Mouse (Mus musculus) liver, embryonic 14.5 days (tissue): Measurements from ENCODE around the gene Rin1. TPM values are rescaled to one million over a fixed set of nuclear protein-coding genes. Genes with fewer than 3 reads are reported as not detected.
"Not testable (repeated sequence)": the region's sequence is repeated elsewhere in the genome, so short reads cannot be mapped to it uniquely, and the experiment has no call there.

Experiments
- ATAC-seq: fragments of 200-750 bp; cut with Nextera tagmentation; 2 replicates; pipeline ENCODE4 v1.8.0; 2017; ENCODE audit warnings: moderate number of reproducible peaks, mild to moderate bottlenecking, moderate library complexity; ENCODE audit not compliant: insufficient read depth
- DNase-seq, 3 experiments: peaks; one replicate each; pipeline ENCODE4 v3.0.0-alpha.2; 2012 to 2013; ENCODE audit warnings: low read depth in 3 of 3, low spot score in 3 of 3
- H3K27ac ChIP-seq: fragments of 300-500 bp; sonication (generic); 2 replicates; pipeline ENCODE4 v1.5.1; 2014; ENCODE audit warnings: moderate library complexity, mild to moderate bottlenecking, control low read depth, inconsistent platforms
- H3K27me3 ChIP-seq: fragments of 300-500 bp; sonication (generic); 2 replicates; pipeline ENCODE4 v1.6.1; 2014; ENCODE audit warnings: mild to moderate bottlenecking, low read length, moderate library complexity; ENCODE audit not compliant: control insufficient read depth, insufficient read depth
- H3K36me3 ChIP-seq: fragments of 300-500 bp; sonication (generic); replicated peaks from 2 replicates; pipeline ENCODE4 v1.6.1; 2014; ENCODE audit warnings: low read depth; ENCODE audit not compliant: control insufficient read depth, insufficient read depth
- H3K4me1 ChIP-seq, 2 experiments: fragments of 200-500 bp in 1 of 2; fragments of 300-500 bp in 1 of 2; sonication (generic) in 1 of 2; replicated peaks; 2 replicates each; pipeline ENCODE4 v1.6.1; 2012 to 2014; ENCODE audit warnings: antibody characterized with exemption in 1 of 2, inconsistent platforms in 1 of 2, low read length in 1 of 2; ENCODE audit not compliant: control insufficient read depth in 2 of 2, insufficient read depth in 2 of 2
- H3K4me2 ChIP-seq: fragments of 300-500 bp; sonication (generic); 2 replicates; pipeline ENCODE4 v1.6.1; 2014; ENCODE audit warnings: low read depth, mild to moderate bottlenecking, control low read depth, moderate library complexity
- H3K4me3 ChIP-seq, 2 experiments: fragments of 200-500 bp in 1 of 2; fragments of 300-500 bp in 1 of 2; sonication (generic) in 1 of 2; 2 replicates each; pipeline ENCODE4 v1.5.1; 2012 to 2014; ENCODE audit warnings: low read depth in 2 of 2, low read length in 2 of 2, mild to moderate bottlenecking in 2 of 2, control low read depth in 1 of 2, inconsistent platforms in 1 of 2, moderate library complexity in 1 of 2; ENCODE audit not compliant: insufficient read depth in 1 of 2
- H3K9ac ChIP-seq: fragments of 300-500 bp; sonication (generic); replicated peaks from 2 replicates; pipeline ENCODE4 v1.6.1; 2014; ENCODE audit warnings: mild to moderate bottlenecking, control low read depth, moderate library complexity
- H3K9me3 ChIP-seq: fragments of 300-500 bp; sonication (generic); 2 replicates; pipeline ENCODE4 v1.6.1; 2016; ENCODE audit warnings: low read length, mixed read lengths; ENCODE audit not compliant: control insufficient read depth
- CTCF ChIP-seq: IDR thresholded peaks from 2 replicates; pipeline ENCODE4 v1.5.1; 2016; ENCODE audit warnings: antibody characterized with exemption, low read depth, control low read depth
- EP300 ChIP-seq: IDR thresholded peaks from 2 replicates; pipeline ENCODE4 v1.6.1; 2016; ENCODE audit warnings: antibody characterized with exemption, low read depth
- WGBS: fragments of 180-500 bp; shearing (Covaris S2); extraction: QIAGEN DNeasy Blood & Tissue Kit; methylation state at CpG from one replicate; pipeline ENCODE4 v1.1.7; 2014; ENCODE audit not compliant: insufficient replicate concordance; 5-methylcytosine and 5-hydroxymethylcytosine counted together
- polyA plus RNA-seq, 2 experiments: library from polyadenylated mRNA; depleted of rRNA in 1 of 2; stranded (reverse) in 1 of 2; unstranded in 1 of 2; fragments of >200 nt; fragmentation: Nextera tagmentation in 1 of 2; extraction: Ambion mirVana in 1 of 2; gene quantifications; 2 replicates each; pipeline versions ENCODE4 v1.2.1 to v1.2.3; 2012 to 2014

Rin1 gene
- polyA plus RNA-seq (2012; rRNA removed) (0.42 and 0.54 TPM in 2 replicates), polyA plus RNA-seq (2014; fragmentation: Nextera tagmentation; extraction: Ambion mirVana) (0.13 and 0.28 TPM in 2 replicates)

DNA sequence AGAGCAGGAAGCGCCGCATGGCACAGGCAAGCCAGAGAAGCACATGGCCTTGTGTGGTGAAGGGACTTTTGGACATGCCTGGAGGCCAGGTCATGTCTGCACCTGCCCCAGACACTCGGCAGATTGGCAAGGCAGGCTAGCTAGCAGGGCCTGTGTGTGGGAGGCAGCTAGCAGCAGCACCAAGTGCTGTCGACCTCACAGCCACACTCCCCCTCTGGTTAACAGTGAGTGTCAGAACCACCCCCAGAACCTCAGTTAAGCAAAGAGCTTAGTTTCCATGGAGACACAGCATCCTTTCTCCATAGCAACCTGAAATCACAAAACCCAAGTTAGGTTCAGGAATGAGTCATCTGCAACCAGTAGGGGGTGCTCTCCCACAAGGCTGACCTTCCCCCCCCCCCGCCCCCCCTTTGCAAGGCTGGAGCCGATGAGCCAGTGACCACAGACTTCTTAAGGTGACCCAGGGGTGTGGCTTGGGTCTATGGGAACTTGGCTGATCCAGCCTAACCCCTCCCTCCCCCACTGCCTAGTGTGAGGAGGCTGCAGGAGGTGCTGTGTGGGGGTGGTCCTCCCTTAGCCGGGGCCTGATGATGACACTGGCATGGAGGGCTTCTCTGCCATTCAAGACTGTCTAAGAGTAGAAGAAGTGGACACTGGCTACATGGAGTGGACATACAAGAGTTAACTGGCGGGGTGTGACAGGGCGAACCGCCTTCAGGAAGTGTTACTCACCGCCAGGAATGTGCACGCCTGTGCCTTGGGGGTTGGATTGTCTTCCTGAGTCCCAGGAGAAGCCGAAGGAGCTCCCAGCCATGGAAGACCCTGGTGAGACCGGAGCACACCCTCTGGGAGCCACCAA lies at the start of gene Rin1:
Rin1 (plus strand) TSS at position 435 of the 859 bp plus-strand sequence.
- H3K9ac ChIP-seq = no peak within 1 kb of the TSS
- WGBS = 19% methylated on average over 14 of the region's 14 CpGs
- no peak within 1 kb of the TSS for H3K27ac ChIP-seq
- DNase-seq (no peak), ATAC-seq (no peak)
- H3K4me3 ChIP-seq = no peak within 1 kb of the TSS
- no peaks in the 10 kb centered on the region for H3K4me1 ChIP-seq
- TF ChIP-seq EP300 (no peak), CTCF (peak; percentile 56)
- H3K4me2 ChIP-seq = peak within 1 kb of the TSS; percentile 13; the same call in 1 of the 2 replicates
- no peaks in the 10 kb centered on the region for H3K9me3 ChIP-seq
- no peaks in the 10 kb centered on the region for H3K36me3 ChIP-seq
- H3K27me3 ChIP-seq = peaks cover 21% of the 10 kb centered on the region

DNA sequence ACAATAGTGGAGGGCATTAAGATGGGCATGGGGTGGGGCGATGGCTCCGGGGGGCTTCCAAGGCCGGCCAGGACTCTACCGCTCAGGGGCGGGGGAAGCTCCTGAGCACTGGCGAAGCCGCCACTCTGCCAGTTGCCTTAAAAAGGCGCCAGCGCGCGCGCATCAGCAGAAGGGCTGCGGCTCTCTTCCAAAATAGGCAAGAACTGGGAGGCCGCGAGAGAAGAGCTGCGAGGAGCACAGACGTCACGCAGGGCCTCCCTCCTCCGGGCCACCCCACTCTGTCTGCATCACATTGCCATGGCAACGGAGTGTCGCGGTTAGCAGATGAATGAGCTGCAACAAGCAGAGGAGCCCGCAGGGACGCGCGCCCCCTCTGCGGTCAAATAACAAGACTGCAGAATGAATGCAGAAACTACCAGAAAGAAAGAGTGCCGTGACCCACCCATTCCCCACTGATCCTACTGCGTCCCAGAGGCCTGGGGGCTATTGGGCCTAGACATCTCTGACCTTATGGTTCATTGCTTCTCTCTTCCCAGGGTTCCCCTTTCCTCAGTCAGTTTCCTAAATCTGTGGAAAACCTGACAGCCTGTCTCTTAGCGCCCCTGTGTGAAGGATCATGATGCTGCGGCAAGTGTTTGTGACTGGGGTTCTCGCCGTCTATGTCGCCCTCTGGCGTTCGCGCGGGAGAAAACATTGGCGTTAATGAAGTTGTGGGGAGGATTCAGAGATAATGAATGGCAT lies 48.4 kb upstream of the Rin1 start:
- TF ChIP-seq EP300 (no peak), CTCF (peak; percentile 88)
- no peak overlapping the region for H3K9ac ChIP-seq
- no peaks in the 10 kb centered on the region for H3K9me3 ChIP-seq
- no peak overlapping the region for H3K4me3 ChIP-seq
- H3K4me2 ChIP-seq = no peak overlapping the region
- H3K27ac ChIP-seq = no peak overlapping the region
- DNase-seq (peak in 2 of 3 experiments; percentile 32 to 37), ATAC-seq (no peak)
- no peaks in the 10 kb centered on the region; the same call in 1 of the 2 replicates for H3K27me3 ChIP-seq
- 3% methylated on average over 39 of the region's 39 CpGs for WGBS
- no peaks in the 10 kb centered on the region for H3K36me3 ChIP-seq
- no peaks in the 10 kb centered on the region for H3K4me1 ChIP-seq

DNA sequence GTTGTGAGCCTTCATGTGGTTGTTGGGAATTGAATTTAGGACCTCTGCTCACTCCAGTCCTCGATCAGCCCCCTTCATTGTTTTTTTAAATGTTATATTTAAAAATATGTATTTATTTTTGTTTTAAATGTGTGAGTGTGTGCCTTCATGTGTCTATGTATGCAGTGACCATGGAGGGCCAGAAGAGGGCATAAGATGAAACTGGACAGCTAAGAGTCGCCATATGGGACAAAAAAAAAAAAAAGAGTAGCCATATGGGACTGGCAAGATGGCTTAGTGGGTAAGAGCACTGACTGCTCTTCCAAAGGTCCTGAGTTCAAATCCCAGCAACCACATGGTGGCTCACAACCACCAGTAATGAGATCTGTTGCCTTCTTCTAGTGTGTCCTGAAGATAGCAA lies 46.6 kb upstream of the Rin1 start:
- 30% methylated on average over 2 of the region's 2 CpGs for WGBS
- not testable (repeated sequence) for H3K4me1 ChIP-seq, H3K9me3 ChIP-seq, H3K27ac ChIP-seq, H3K36me3 ChIP-seq, DNase-seq, H3K4me2 ChIP-seq, H3K9ac ChIP-seq, ATAC-seq, H3K27me3 ChIP-seq, H3K4me3 ChIP-seq

DNA sequence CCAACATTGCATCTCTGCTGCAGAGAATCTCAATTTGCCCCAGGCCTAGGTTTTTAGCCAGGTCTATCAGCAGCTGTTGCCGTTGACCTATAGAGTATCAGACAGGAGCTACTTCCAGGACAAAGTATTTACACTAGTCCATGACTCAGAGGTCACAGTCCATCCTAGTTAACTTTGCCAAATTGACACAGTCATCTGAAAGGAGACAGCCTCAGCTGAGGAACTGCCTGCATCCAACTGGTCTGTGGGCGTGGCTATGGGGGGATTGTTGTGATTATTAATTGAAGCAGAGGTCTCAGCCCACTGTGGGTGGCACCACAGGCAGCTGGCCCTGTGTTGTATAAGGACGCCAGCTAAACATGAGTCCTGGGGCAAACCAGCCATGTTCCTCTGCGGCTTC lies 45.4 kb upstream of the Rin1 start:
- Histone ChIP-seq H3K9me3 (no peaks in the 10 kb centered on the region), H3K27ac (no peak overlapping the region), H3K4me3 (no peak overlapping the region), H3K4me2 (no peak overlapping the region), H3K4me1 (no peaks in the 10 kb centered on the region), H3K36me3 (no peaks in the 10 kb centered on the region), H3K27me3 (no peaks in the 10 kb centered on the region), H3K9ac (no peak overlapping the region)
- no peak for TF ChIP-seq CTCF
- no peak for TF ChIP-seq EP300
- ATAC-seq (no peak), DNase-seq (no peak)
- 55% methylated on average over 4 of the region's 4 CpGs for WGBS

DNA sequence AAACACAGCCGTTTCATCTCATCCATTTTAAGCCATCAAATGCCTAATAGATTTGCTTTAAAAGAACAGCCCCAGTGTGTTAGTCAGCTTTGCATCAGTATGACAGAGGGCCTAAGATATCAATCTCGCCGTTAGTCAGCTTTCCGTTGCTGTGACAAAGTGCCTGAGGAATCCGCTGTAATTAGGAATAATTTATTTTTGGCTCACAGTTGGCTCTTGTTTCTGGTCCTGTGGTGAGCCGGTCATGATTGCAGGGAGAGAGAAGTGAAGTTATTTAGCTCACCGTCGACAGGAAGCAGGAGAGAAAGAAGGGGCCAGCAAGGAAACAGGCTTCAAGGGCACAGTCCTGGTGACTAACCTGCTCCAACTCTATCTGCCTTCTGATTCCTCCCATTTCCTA lies 37.1 kb upstream of the Rin1 start:
- no peaks in the 10 kb centered on the region for H3K4me1 ChIP-seq
- TF ChIP-seq EP300 (no peak), CTCF (no peak)
- H3K27me3 ChIP-seq = no peaks in the 10 kb centered on the region
- H3K27ac ChIP-seq = no peak overlapping the region
- H3K9ac ChIP-seq = no peak overlapping the region
- H3K9me3 ChIP-seq = no peaks in the 10 kb centered on the region
- H3K4me3 ChIP-seq = no peak overlapping the region
- DNase-seq = no peak
- WGBS = 34% methylated on average over 8 of the region's 8 CpGs
- no peaks in the 10 kb centered on the region for H3K36me3 ChIP-seq
- no peak for ATAC-seq
- no peak overlapping the region for H3K4me2 ChIP-seq
